Mouse (Mus musculus) lung, embryonic 14.5 days (tissue): ENCODE measurements around the gene Ap5s1. TPM values are rescaled to one million over a fixed set of nuclear protein-coding genes. Genes with fewer than 3 reads are reported as not detected.
A peak's percentile ranks its signal among the peaks of the same experiment; 100 is the strongest.

Source experiments
- ATAC-seq: fragments of 200-750 bp; cut with Nextera tagmentation; 2 replicates; pipeline ENCODE4 v1.8.0; 2017; ENCODE audit warnings: mild to moderate bottlenecking, moderate TSS enrichment, moderate library complexity; ENCODE audit not compliant: insufficient read depth
- DNase-seq: peaks from one replicate; pipeline ENCODE4 v3.0.0-alpha.2; 2015
- H3K27ac ChIP-seq: fragments of 300-500 bp; sonication (generic); 2 replicates; pipeline ENCODE4 v1.5.1; 2014; ENCODE audit warnings: low read depth, mild to moderate bottlenecking, moderate library complexity
- H3K27me3 ChIP-seq: fragments of 300-500 bp; sonication (generic); 2 replicates; pipeline ENCODE4 v1.6.1; 2014; ENCODE audit warnings: low read length, control low read depth; ENCODE audit not compliant: insufficient read depth
- H3K36me3 ChIP-seq: fragments of 300-500 bp; sonication (generic); 2 replicates; pipeline ENCODE4 v1.6.1; 2014; ENCODE audit warnings: control low read depth; ENCODE audit not compliant: insufficient read depth
- H3K4me1 ChIP-seq: fragments of 300-500 bp; sonication (generic); 2 replicates; pipeline ENCODE4 v1.6.1; 2014; ENCODE audit warnings: antibody characterized with exemption, control low read depth; ENCODE audit not compliant: insufficient read depth
- H3K4me2 ChIP-seq: fragments of 300-500 bp; sonication (generic); 2 replicates; pipeline ENCODE4 v1.6.1; 2014; ENCODE audit warnings: mild to moderate bottlenecking
- H3K4me3 ChIP-seq: fragments of 300-500 bp; sonication (generic); 2 replicates; pipeline ENCODE4 v1.5.1; 2014; ENCODE audit warnings: low read depth, low read length
- H3K9ac ChIP-seq: fragments of 300-500 bp; sonication (generic); 2 replicates; pipeline ENCODE4 v1.6.1; 2014
- H3K9me3 ChIP-seq: fragments of 300-500 bp; sonication (generic); 2 replicates; pipeline ENCODE4 v1.6.1; 2016; ENCODE audit warnings: low read depth, low read length, control low read depth
- CTCF ChIP-seq: IDR thresholded peaks from 2 replicates; pipeline ENCODE4 v1.5.1; 2016; ENCODE audit warnings: antibody characterized with exemption, low read depth
- WGBS: fragments of 180-500 bp; shearing (Covaris S2); extraction: QIAGEN DNeasy Blood & Tissue Kit; methylation state at CpG from one replicate; pipeline ENCODE4 v1.1.7; 2014; 5-methylcytosine and 5-hydroxymethylcytosine counted together
- polyA plus RNA-seq: library from polyadenylated mRNA; unstranded; fragments of >200 nt; fragmentation: Nextera tagmentation; extraction: Ambion mirVana; gene quantifications from 2 replicates; pipeline ENCODE4 v1.2.1, GENCODE M21; 2014

Ap5s1 gene
- polyA plus RNA-seq, 1 experiment from 2014 or later, result 24.5 TPM

- H3K9me3 ChIP-seq, result no peaks in the 10 kb centered on the region
- under 1% methylated on average over 43 of the region's 43 CpGs for WGBS
- H3K4me1 ChIP-seq, result peaks cover 8% of the 10 kb centered on the region; the same call in 1 of the 2 replicates
- peak; percentile 92 for ATAC-seq
- H3K4me2 ChIP-seq, result peak within 1 kb of the TSS; percentile 88
- H3K4me3 ChIP-seq, result peak within 1 kb of the TSS; percentile 71
- DNase-seq, result peak; percentile 93
- H3K36me3 ChIP-seq, result peaks cover 18% of the 10 kb centered on the region
- peak within 1 kb of the TSS; percentile 80 for H3K9ac ChIP-seq
- no peaks in the 10 kb centered on the region for H3K27me3 ChIP-seq
- H3K27ac ChIP-seq, result peak within 1 kb of the TSS; percentile 76
- no peak for TF ChIP-seq CTCF
Observed at GRCm38 (mm10) chr2:131186771-131187601, 19.9 kb upstream of the Ap5s1 start, which contains the start of the genes Cdc25b and Spef1. Gene Cdc25b, plus strand, starts transcription at chr2:131186949. Gene Spef1, minus strand, starts transcription at chr2:131187282.

GRCm38 (mm10) chr2:131187602-131187922 is 19.3 kb upstream of the Ap5s1 start:
- 25% methylated on average over 3 of the region's 3 CpGs for WGBS
- ATAC-seq (no peak), DNase-seq (no peak)
- H3K27me3 ChIP-seq, result no peaks in the 10 kb centered on the region
- peak overlapping the region; percentile 88 for H3K4me2 ChIP-seq
- H3K9ac ChIP-seq, result peak overlapping the region; percentile 80
- peak overlapping the region; percentile 71 for H3K4me3 ChIP-seq
- H3K36me3 ChIP-seq, result peaks cover 21% of the 10 kb centered on the region
- H3K9me3 ChIP-seq, result no peaks in the 10 kb centered on the region
- H3K4me1 ChIP-seq, result peaks cover 8% of the 10 kb centered on the region; the same call in 1 of the 2 replicates
- peak overlapping the region; percentile 76; the same call in 1 of the 2 replicates for H3K27ac ChIP-seq
- no peak for TF ChIP-seq CTCF

GRCm38 (mm10) chr2:131188311-131188710 is 18.6 kb upstream of the Ap5s1 start:
- 90% methylated on average over 5 of the region's 5 CpGs for WGBS

GRCm38 (mm10) chr2:131189521-131190309 is 17.2 kb upstream of the Ap5s1 start:
- WGBS, result 40% methylated on average over 5 of the region's 5 CpGs
- no peak for TF ChIP-seq CTCF
- ATAC-seq, result no peak
- Histone ChIP-seq H3K4me3 (no peak overlapping the region), H3K4me2 (peak overlapping the region; percentile 32; the same call in 1 of the 2 replicates), H3K9ac (no peak overlapping the region), H3K9me3 (no peaks in the 10 kb centered on the region), H3K36me3 (peaks cover 42% of the 10 kb centered on the region), H3K27ac (peak overlapping the region; percentile 19; the same call in 1 of the 2 replicates), H3K27me3 (no peaks in the 10 kb centered on the region), H3K4me1 (peaks cover 8% of the 10 kb centered on the region; the same call in 1 of the 2 replicates)
- no peak for DNase-seq

More at GRCm38 (mm10) chr2:131188311-131188710, 18.6 kb upstream of the Ap5s1 start:
- H3K9me3 ChIP-seq, result no peaks in the 10 kb centered on the region
- ATAC-seq (no peak), DNase-seq (no peak)
- TF ChIP-seq CTCF, result no peak
- peak overlapping the region; percentile 88 for H3K4me2 ChIP-seq
- H3K36me3 ChIP-seq, result peaks cover 28% of the 10 kb centered on the region
- peaks cover 8% of the 10 kb centered on the region; the same call in 1 of the 2 replicates for H3K4me1 ChIP-seq
- no peaks in the 10 kb centered on the region for H3K27me3 ChIP-seq
- H3K4me3 ChIP-seq, result peak overlapping the region; percentile 71; the same call in 1 of the 2 replicates
- H3K9ac ChIP-seq, result no peak overlapping the region
- no peak overlapping the region for H3K27ac ChIP-seq

- Histone ChIP-seq H3K36me3 (peaks cover 50% of the 10 kb centered on the region), H3K4me2 (no peak overlapping the region), H3K27ac (no peak overlapping the region), H3K27me3 (no peaks in the 10 kb centered on the region), H3K9ac (no peak overlapping the region), H3K9me3 (no peaks in the 10 kb centered on the region), H3K4me3 (no peak overlapping the region), H3K4me1 (peaks cover 8% of the 10 kb centered on the region; the same call in 1 of the 2 replicates)
- ATAC-seq (no peak), DNase-seq (peak; percentile 32)
- no peak for TF ChIP-seq CTCF
- WGBS, result 32% methylated on average over 10 of the region's 10 CpGs
Observed at GRCm38 (mm10) chr2:131190344-131191004, 16.4 kb upstream of the Ap5s1 start.

- Histone ChIP-seq H3K36me3 (peaks cover 55% of the 10 kb centered on the region), H3K4me2 (no peak overlapping the region), H3K9ac (no peak overlapping the region), H3K4me3 (no peak overlapping the region), H3K27ac (no peak overlapping the region), H3K4me1 (peaks cover 8% of the 10 kb centered on the region; the same call in 1 of the 2 replicates), H3K27me3 (no peaks in the 10 kb centered on the region), H3K9me3 (no peaks in the 10 kb centered on the region)
- ATAC-seq (no peak), DNase-seq (no peak)
- no peak for TF ChIP-seq CTCF
- 73% methylated on average over 7 of the region's 7 CpGs for WGBS
Observed at GRCm38 (mm10) chr2:131191005-131191390, 15.9 kb upstream of the Ap5s1 start.
